Mouse (Mus musculus) frontal cortex, postnatal 14 days (tissue): ENCODE measurements around the gene Gm26661.

Experiments
- DNase-seq, 2 experiments: peaks; one replicate each; pipeline ENCODE4 v3.0.0; 2022; ENCODE audit warnings: low spot score in 2 of 2

Gene Gm26661

DNA sequence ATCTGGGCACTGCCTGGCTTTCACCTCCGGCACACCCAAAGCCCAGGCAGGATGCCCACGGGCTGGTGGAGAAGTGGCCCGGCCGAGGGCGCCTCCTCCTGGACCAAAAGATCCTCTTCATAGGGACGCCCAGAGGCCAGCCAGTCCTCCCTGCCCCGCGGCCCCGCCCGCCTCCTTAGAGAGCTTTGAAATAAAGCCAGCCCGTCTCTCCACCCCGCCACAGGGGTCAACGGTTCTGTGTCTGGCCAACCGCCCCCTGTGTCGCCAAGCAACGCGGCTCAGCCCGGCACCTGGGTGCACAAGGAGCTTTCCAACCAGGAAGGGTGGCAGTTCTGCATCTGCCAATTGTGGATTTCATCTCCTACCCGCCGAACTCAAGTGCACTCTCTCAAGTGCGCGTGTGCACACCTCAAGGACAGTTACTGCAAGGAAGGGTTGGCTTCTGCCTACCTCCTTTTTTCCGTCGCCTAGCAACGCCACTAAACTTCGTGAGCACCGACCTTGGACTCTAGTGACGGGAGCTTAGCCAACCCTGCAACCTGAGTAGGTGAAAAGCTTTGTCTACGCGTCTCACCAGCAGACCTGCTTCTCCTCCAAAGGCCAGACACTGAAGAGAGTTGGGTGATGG lies at the start of gene Gm26661:
Gene Gm26661 (plus strand): TSS at position 56 of the 628 bp plus-strand sequence.
- DNase-seq = peak in 1 of 2 experiments; percentile 22

DNA sequence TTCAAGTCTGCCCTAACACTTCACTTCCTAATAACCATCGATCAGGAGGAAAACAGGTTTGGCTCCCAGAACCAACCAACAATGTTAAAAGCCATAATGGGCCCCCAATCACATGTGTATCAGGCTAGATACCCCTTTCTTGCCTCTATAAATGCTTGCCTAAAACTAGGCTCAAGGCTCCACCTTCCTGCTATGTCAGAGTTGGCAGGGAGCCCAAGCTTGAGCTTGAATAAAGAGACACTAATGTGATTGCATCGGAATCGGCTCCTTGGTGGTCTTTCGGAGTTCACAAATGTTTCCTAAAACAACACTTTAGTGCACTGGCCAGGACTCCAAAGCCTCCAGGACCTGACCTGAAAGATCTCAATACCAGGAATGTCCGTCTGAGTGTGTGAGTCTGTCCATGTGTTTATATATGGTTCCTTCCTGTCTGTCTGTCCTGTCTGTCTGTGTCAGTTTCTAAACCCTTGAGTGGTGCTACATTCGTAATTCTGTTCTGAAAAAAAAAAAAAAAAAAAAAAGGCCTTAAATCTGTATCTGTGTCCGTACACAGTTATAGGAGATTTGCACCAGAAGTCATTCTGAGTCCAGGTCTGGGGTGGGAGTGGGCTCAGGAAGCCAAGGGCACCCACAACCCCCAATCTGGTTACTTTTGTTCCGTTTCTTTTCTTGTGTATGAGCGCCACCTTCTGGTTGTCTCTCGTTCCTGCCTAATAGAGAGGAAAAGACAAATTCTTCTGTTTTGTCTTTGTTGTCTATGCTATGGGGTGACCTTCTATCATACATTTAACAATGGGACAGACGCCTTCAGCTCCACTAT lies 42.2 kb upstream of the Gm26661 start:
- peak in 1 of 2 experiments; percentile 38 for DNase-seq

DNA sequence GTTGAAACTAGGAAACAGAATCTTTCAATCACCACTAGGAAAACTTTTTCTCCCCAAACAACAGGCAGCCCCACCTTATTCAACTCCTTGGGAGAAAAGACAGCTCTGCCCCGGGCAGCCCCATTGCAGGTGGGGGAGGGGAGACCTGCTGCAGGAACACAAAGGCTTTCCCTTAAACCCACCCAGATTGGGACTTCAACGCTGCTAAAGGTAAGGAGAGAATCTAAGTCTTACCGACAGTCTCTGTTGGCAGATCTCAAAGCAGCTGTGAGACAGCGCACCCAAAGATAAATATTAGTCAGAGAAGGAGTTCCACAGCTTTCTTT lies 41.7 kb upstream of the Gm26661 start:
- DNase-seq = no peak

DNA sequence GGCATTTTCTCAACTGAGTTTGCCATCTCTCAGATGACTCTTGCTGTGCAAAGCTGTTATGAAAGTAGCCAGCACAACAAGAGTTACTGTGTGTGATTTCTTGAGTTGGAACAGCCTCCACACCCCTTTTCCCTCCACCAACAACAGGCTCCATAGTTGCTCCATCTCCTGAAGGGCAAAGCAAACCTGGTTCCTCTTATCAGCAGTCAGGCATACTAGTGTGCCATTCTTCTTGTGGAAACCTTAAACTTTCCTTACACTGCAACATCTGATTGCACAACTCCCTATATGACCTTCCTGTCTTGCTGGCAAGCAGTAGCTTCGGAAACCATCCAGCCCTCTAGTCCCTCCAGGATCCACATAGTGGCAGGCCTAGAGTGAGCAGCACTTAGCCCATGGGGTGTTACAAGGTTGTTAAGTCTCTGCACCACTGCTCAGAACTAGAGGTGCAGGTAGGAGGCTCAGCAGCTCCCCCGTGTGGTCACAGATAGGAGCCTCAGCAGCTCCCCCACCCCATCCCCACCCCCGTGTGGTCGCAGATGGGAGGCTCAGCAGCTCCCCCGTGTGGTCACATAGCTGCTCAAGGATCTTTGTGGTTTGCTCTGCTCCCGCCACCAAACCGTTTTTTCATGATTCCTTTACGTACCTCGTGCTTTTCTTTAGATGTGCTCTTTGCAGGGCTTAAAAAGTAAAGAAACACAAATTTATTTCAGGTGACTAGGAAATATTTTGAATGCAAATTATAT lies 25.6 kb upstream of the Gm26661 start:
- DNase-seq = peak in 1 of 2 experiments; percentile 55

DNA sequence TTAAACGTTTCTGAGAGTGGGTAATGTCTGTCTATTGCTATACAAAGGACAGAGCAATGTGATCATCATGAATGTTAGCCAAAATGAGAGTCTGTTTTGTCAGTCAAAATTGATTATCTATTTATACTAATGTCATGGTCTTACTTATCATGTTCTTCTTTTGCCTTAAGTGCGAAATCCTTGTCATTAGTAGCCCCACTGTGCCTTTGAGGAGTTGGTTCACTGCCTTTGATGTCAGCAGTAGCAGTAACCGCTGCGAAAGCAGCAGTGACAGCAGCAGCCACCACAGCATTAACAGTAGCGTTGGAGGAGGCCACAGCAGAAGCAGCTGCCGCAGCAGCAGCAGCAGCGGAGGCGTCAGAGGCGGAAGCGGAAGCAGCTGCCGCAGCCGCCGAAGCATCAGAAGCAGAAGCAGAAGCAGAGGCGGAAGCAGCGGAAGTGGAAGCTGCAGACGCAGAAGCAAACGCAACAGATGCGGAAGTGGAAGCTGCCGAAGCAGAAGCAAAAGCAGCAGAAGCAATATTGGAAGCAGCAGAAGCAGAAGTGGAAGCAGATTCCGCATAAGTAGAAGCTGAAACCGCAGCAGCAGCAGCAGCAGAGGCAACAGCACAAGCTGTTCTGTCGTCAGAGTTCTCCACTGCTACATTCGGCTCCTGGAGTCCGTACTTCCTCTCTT lies 17.5 kb upstream of the Gm26661 start:
- DNase-seq = peak in 1 of 2 experiments; percentile 30

DNA sequence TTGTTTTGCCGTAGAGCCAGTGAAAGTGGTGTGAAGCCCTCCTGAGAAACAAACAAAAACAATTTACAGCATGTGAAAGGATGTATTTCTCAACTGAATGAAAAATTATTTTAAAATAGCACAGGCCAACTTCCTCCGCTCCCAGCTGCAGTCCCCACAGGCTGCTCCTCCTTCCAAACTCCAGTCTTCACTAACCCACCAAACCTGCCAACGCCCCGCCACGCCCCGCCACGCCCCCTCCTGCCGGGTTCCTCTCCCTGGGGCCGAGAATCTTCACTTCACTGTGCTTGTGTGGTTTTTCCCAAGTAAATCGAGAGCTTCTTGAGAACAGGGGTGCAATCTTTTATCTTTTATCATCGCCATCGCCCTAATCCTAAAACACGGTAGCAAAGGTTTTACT lies 5.3 kb upstream of the Gm26661 start:
- no peak for DNase-seq

DNA sequence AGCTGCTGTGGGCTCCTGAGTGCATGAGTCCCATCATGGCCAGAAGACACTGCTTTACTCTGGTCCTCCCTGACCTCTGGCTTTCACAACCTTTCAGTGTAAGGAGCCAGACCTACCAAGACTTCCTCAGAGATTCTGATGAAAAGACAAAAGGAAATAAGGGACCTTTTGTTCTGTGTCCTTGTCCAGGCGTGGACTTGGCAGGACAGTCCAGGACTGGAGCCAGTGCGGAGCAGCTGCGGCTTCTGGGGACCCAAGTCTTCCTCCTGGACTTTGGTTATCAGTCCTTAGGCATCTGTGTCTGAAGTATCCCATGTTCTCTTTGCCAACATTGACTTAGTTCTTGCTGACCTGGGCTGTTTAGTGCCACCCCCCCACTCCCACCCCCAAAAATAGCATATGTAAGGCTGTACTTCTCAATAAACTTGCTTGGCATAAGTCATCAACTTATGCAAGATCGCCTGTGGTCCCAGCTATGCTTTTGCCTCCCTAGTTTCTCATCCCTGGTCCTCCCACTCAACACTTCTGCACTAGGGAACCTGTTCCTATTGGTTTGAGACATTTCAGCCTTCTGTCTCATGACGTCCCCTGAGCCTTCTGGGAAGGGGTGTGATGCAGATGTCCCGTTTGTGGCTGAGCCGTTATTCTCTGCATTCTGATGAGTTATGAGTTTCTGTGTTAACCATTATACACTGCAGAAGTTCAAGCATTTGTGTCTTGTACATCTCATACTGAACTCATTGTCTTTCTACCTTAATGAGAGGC lies 1.9 kb upstream of the Gm26661 start:
- DNase-seq = no peak

DNA sequence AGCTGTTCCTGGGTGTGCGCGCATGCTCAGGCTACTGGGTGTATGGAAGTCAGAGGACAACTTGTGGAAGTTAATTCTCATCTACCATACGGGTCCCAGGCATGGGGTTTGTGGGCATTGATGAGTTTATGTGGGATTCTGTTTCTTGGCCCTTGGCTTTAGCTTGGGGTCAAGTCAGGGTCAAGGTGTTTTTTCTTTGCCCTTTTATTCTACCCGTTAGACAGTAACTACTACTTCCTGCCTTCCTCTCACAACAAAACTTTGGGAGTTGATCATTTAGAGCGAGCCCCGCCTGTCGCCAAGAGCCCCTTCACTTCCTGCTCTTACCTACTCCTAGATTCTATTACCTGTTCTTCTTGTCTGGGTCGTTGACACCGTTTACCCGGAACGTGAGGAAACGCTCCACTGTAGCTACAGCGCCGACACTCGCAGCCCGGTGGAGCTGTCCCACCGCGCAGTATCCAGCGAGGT lies 291 bp upstream of the Gm26661 start:
- no peak for DNase-seq

DNA sequence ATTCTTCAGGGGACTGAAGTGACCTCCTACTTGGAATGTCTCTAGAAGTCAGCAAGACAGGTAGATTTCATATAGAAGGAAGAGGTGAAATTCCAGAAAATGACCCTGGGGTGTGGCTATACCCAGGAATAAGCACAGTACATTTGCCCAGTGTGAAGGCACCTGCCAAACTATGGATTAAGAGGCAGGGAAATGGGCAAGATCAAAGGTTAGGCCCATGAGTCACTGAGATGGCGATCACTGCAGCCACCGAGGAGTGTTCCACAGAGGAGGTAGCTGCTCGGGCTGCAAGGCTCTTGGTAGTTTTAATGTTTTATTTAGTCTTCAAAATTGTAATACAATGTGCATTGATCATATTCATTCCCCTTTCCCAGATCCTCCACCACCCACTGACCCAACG lies 4.6 kb downstream of the Gm26661 start:
- DNase-seq = no peak

DNA sequence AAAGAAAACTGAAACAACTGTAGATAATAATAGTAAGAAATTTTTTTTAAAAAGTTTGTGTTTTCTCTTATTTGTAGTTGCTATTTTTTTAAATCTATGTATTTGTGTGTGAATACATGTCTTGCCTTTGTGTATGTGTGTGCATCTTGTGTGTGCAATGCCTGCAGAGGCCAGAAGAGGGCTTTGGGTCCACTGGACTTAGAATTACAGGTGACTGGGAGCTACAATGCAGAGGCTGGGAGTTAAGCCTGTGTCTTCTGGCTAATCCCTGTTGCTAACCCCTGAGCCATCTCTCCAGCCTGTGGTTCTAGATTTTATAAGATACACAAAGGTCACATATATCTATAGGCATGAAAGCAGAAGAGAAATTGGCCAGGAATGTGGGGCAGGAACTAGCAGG lies 9.2 kb downstream of the Gm26661 start:
- no peak for DNase-seq

DNA sequence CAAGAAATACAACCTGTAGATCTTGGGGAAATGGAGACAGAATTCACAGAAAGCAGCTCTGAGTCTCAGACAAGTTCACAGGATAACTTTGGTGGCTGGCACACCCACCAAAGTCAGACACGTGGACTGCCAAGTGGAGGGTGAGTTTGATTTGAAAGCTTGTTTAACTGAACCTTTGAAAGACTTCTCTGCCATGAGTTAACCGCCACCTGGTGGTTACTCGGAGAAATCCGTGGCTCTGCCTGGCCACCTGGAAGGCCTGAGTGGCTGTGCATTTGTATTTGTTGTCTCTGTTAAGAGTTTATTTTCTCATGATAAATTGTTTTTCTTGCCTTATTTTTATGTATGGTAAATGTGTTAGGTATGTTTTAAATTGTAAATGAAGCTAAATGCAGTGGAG lies 10.4 kb downstream of the Gm26661 start:
- DNase-seq = peak in 1 of 2 experiments; percentile 50

DNA sequence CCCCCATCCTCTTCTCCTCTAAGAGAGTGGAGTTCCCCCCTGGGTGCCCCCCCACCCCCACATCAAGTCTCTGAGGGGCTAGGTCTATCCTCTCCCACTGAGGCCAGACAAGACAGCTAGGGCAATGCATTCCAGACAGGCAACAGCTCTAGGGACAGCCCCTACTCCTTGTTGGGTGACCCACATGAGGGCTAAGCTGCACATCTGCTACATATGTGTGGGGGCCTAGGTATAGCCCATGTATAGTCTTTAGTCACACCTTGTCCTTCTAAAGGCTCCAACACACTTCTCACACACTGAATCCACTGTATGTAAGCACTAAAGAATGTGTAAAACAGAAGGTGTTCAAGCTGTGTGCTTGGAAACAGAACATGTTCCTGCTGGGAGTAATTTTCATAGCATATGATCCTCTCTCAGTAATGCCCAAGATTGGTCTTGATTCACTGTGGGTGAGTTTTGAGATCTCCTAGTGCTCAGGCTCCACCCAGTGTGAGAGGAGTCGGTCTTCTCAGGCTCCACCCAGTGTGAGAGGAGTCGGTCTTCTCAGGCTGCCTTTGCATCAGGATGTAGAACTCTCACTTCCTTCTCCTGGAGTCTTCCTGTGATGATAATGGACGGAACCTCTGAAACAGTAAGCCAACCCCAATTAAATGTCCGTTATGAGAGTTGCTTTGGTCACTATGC lies 12.6 kb downstream of the Gm26661 start:
- DNase-seq = no peak

DNA sequence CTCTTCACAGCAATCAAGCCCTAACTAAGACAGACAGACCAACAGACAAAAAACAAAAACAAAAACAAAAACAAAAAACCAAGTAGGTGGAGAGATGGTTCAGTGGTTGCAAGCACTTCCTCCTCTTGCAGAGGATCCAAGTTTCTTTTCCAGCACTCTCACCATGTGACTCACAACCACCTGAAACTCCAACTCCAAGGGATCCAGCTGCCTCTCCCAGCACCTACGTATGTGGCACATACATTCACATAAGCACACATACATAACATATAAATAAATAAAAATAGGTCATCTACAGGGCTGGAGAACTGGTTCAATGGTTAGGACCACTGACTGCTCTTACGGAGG lies 13.1 kb downstream of the Gm26661 start:
- DNase-seq = no peak

DNA sequence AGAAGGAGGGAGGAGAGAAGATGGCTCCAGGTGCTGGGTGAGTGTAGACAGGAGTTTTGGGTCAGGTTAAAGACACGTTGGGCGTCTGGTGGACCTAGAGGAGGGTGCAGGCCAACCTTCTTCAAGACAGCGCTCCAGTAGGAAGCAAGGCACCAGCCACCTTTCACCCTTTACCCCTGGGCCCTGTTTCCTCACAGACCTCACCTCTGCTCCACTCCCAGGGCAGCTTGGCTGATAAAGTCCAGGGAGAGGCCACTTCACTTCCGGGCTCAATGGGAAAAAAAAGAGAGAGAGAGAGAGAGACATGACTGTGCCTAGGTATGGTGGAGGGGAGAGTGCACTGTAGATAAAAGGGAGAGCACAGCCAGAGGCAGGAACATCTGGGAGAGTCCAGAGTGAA lies 16.3 kb downstream of the Gm26661 start:
- no peak for DNase-seq

DNA sequence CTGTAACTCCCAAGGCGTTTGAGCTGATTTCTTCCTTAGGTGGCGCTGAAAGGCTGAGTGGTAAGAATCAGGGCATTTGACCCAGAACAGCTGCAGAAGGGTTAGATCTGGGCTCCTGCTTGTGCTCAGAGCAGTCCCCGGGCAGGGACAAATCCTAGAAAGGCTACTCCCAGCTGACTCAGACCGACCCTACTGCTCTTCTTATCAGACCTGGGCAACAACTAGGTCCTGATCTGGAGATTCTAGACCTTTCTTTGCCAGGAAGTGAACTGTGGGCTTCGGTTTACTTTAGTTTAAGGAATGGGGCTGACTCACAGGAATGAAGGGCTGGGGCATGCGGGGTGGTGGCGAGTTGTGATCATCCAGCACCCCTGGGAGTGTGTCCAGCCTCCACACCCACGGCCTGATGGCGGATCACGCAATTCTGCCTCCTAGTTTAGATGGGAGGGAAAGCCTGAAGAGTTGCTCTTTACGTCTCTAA lies 17.2 kb downstream of the Gm26661 start:
- no peak for DNase-seq

DNA sequence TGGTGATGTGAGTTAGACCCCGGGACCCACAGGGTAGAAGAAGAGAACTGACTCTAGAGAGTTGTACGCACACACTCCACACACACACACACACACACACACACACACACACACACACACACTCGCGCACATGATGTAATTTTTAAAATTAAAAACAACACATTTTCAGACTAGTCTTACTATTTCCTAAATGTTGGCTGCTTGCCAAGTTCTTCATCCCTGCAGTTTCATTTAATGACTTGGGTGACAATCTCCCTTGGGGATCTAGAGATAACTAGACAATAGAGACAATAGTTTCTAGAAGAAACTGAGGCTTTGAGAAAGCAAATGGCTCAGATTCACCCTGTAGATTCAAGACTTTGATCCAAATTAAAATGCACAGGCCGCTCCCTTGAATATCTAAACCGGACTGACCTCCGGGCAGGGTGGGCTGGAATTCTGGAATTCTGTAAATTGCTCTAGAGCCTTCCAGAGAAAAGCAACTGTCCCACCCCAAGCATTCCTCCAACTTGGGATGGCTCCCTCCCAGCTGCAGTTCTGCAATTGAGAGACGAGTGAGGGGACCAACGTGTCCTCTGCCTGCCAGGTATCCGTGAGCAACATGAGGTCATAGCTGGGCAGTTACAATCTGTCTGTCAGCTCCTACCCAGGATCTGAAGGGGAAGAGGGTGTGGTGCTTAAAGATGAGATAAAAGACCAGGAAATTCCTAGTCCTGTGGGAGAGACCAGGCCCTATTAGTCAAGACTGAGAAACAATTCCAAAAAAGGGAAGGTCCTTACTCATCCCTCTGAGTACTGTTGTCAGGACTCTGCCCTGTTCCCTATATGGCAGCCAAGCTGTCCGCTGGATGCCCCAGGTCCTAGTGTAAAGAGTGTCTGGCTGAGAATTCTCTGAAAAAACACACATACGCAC lies 17.9 kb downstream of the Gm26661 start:
- no peak for DNase-seq

DNA sequence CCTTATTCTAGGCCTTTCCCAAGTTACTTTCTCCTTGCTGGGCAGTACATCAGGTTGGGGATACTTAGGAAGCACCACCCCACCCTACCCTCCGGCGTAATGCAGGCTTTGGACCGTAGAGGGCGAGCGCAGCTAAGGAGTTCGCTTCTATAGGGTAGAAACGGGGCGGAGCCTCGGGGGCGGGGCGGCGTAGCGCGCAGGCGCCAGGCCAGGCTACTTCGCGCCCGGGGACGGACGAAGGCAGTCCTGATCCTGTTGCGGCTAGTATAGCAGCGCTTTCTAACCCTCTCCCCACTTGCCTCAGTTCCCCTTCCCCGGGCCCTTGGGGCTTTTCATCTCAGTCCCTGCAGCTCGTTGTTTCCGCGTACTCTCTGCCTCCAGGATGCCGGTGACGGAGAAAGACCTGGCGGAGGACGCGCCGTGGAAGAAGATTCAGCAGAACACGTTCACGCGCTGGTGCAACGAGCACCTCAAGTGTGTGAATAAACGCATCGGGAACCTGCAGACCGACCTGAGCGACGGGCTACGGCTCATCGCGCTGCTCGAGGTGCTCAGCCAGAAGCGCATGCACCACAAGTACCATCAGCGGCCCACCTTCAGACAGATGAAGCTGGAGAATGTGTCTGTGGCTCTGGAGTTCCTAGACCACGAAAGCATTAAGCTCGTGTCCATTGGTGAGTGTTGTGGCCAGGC lies 26.5 kb downstream of the Gm26661 start, which contains the start of gene Flnb:
Gene Flnb (plus strand): TSS at position 188 of the 693 bp plus-strand sequence.
- peak; percentile 90 to 97 for DNase-seq

DNA sequence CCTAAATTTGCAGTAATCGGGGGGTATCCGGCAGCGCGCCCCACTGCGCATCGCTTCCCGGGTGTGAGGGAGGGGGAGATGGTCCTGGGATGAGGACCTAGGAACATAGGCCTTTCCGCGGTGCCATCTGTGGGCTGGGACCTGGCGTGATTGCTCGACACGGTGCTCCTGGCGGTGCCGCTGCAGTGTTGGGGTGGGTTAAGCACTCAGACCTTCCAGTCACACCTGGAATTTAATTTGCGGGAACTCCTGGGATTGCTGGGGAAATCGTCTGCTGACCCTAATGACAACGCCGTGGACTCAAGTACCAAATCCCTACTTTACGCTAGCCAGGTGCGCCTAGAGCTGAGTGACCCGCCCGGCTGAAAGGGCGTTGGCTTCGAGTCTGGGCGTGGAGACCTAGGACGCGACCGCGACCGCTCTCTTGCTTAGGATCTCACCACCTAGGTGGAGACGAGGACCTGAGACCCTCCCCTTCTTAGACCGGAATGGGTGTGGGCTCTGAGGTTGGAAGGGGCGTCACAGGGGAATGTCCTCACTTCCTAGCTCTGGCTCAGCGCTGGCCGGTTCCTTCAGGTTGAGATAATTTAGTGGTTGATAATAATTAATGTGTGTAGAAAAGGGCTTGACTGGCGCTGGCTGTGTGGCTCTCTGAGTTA lies 27.2 kb downstream of the Gm26661 start:
- no peak for DNase-seq
